Mouse (Mus musculus) embryonic facial prominence, embryonic 10.5 days (tissue): ENCODE results near the gene Usp9x. TPM values are rescaled to one million over a fixed set of nuclear protein-coding genes. Genes with fewer than 3 reads are reported as not detected.
A peak's percentile ranks its signal among the peaks of the same experiment; 100 is the strongest.

Experiments
- DNase-seq: peaks from one replicate; pipeline ENCODE4 v3.0.0-alpha.2; 2017; ENCODE audit warnings: low spot score
- H3K27ac ChIP-seq: fragments of 300-500 bp; sonication (generic); replicated peaks from 2 replicates; pipeline ENCODE4 v1.5.1; 2016; ENCODE audit warnings: mild to moderate bottlenecking
- H3K27me3 ChIP-seq: fragments of 300-500 bp; sonication (generic); replicated peaks from 2 replicates; pipeline ENCODE4 v1.6.1; 2016; ENCODE audit warnings: low read depth, mild to moderate bottlenecking; ENCODE audit not compliant: poor library complexity, severe bottlenecking
- H3K36me3 ChIP-seq: fragments of 300-500 bp; sonication (generic); replicated peaks from 2 replicates; pipeline ENCODE4 v1.6.1; 2016; ENCODE audit warnings: mild to moderate bottlenecking, moderate library complexity
- H3K4me1 ChIP-seq: fragments of 300-500 bp; sonication (generic); 2 replicates; pipeline ENCODE4 v1.6.1; 2016
- H3K4me3 ChIP-seq: fragments of 300-500 bp; sonication (generic); 2 replicates; pipeline ENCODE4 v1.5.1; 2016; ENCODE audit warnings: mild to moderate bottlenecking, moderate library complexity
- H3K9me3 ChIP-seq: fragments of 300-500 bp; sonication (generic); 2 replicates; pipeline ENCODE4 v1.6.1; 2016; ENCODE audit warnings: mild to moderate bottlenecking
- WGBS: fragments of 180-500 bp; shearing (Covaris S2); methylation state at CpG from one replicate; pipeline ENCODE4 v1.1.7; 2016; 5-methylcytosine and 5-hydroxymethylcytosine counted together
- polyA plus RNA-seq: library from polyadenylated mRNA; unstranded; fragments of >200 nt; fragmentation: Nextera tagmentation; extraction: Ambion mirVana; gene quantifications from 2 replicates; pipeline ENCODE4 v1.2.1, GENCODE M21; 2016

Usp9x gene
- polyA plus RNA-seq, 1 experiment from 2014 or later = 40.9 TPM

DNA sequence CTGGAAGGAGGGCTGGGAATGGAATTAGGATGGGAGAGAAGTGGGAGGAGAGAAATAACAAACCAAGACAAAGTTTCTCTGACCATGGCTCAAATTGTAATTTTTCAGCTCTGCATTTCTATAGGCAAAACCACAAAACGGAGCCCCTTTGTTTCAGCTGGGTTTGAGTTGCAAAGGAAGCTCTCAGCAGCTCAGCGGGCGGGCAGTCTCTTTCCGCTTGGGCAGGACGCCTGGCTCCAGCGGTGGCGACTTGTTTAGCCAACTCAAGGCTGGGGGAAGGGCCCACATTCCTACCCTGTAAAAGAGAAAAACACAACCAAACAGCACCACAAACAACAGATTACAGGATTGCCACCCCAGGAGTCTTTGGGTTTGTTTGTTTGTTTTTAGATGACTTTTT lies 135.2 kb downstream of the Usp9x start:
- Histone ChIP-seq H3K36me3 (no peaks in the 10 kb centered on the region), H3K27ac (no peak overlapping the region), H3K27me3 (peaks cover 48% of the 10 kb centered on the region), H3K9me3 (no peaks in the 10 kb centered on the region), H3K4me3 (no peak overlapping the region), H3K4me1 (0 out of 2 replicates have a peak, but pooled peaks cover 3% of the 10 kb centered on the region)
- WGBS = 25% methylated on average over 7 of the region's 7 CpGs
- no peak for DNase-seq

GRCm38 (mm10) chrX:13207512-13208341 lies 136.4 kb downstream of the Usp9x start:
- DNase-seq = peak; percentile 92
- Histone ChIP-seq H3K36me3 (no peaks in the 10 kb centered on the region), H3K4me1 (0 out of 2 replicates have a peak, but pooled peaks cover 3% of the 10 kb centered on the region), H3K4me3 (peak overlapping the region; percentile 47), H3K27me3 (peaks cover 48% of the 10 kb centered on the region), H3K9me3 (no peaks in the 10 kb centered on the region), H3K27ac (peak overlapping the region; percentile 75)
- 28% methylated on average over 23 of the region's 23 CpGs for WGBS

GRCm38 (mm10) chrX:13208404-13208803 lies 137.1 kb downstream of the Usp9x start:
- peak overlapping the region; percentile 72 for H3K27ac ChIP-seq

DNA sequence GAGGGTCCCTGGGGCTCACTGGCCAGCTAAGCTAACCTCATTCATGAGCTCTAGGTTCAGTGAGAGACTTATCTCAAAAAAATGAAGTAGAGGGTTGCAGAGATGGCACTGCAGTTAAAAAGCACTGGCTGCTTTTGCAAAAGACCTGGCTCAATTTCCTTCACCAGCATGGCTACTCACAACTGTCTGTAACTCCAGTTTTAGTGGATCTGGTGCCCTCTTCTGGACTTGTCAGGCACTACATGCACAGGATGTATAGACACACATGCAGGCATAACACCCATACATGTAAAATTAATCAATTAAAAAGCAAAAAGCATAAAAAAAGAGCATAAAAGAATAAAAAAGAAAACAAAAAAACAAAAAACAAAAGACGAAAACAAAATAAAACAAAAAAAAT lies 143.0 kb downstream of the Usp9x start:
- no peaks in the 10 kb centered on the region for H3K36me3 ChIP-seq
- H3K27ac ChIP-seq = no peak overlapping the region
- peaks cover 25% of the 10 kb centered on the region for H3K27me3 ChIP-seq
- DNase-seq = no peak
- 67% methylated on average over 1 of the region's 1 CpGs for WGBS
- H3K4me1 ChIP-seq = no peaks in the 10 kb centered on the region
- H3K9me3 ChIP-seq = no peaks in the 10 kb centered on the region
- H3K4me3 ChIP-seq = no peak overlapping the region

More at GRCm38 (mm10) chrX:13208404-13208803, 137.1 kb downstream of the Usp9x start:
- no peaks in the 10 kb centered on the region for H3K9me3 ChIP-seq
- peaks cover 48% of the 10 kb centered on the region for H3K27me3 ChIP-seq
- WGBS = 40% methylated on average over 6 of the region's 6 CpGs
- DNase-seq = no peak
- no peaks in the 10 kb centered on the region for H3K36me3 ChIP-seq
- 0 out of 2 replicates have a peak, but pooled peaks cover 3% of the 10 kb centered on the region for H3K4me1 ChIP-seq
- H3K4me3 ChIP-seq = peak overlapping the region; percentile 47

Other genes with a start within 250 kb of the Usp9x start
- gene Ddx3x, start 209.5 kb downstream of the Usp9x start, polyA plus RNA-seq = 164 TPM in 2 replicates